Mouse (Mus musculus): Measurements from ENCODE around the gene Adamtsl1. TPM values are rescaled to one million over a fixed set of nuclear protein-coding genes. Genes with fewer than 3 reads are reported as not detected.

Gene Adamtsl1
- polyA plus RNA-seq, 1 experiment from 2014 or later, result 14.2 TPM

GRCm38 (mm10) chr4:86413388-86413787 is 899.4 kb downstream of the Adamtsl1 start:
- H3K4me3 ChIP-seq (ENCODE audit: low read depth, low read length), result no peak overlapping the region
- H3K27me3 ChIP-seq (ENCODE audit: insufficient read depth, low read length), result no peaks in the 10 kb centered on the region
- H3K9ac ChIP-seq, result no peak overlapping the region
- no peak for DNase-seq
- H3K9me3 ChIP-seq (ENCODE audit: low read depth, low read length), result no peaks in the 10 kb centered on the region
- no peaks in the 10 kb centered on the region for H3K36me3 ChIP-seq (ENCODE audit: insufficient read depth)
- H3K4me2 ChIP-seq, result no peak overlapping the region
- ATAC-seq (ENCODE audit: insufficient read depth), result no peak
- WGBS, result 65% methylated on average over 3 of the region's 3 CpGs
- no peak for TF ChIP-seq CTCF (IDR thresholded peaks at IDR 0.05; ENCODE audit: low read depth)
- no peaks in the 10 kb centered on the region for H3K4me1 ChIP-seq (ENCODE audit: insufficient read depth)
- no peak overlapping the region for H3K27ac ChIP-seq (ENCODE audit: low read depth)

GRCm38 (mm10) chr4:86416401-86417025 is 902.5 kb downstream of the Adamtsl1 start:
- H3K4me2 ChIP-seq, result no peak overlapping the region
- no peak overlapping the region for H3K9ac ChIP-seq
- no peaks in the 10 kb centered on the region for H3K9me3 ChIP-seq (ENCODE audit: low read depth, low read length)
- H3K4me3 ChIP-seq (ENCODE audit: low read depth, low read length), result no peak overlapping the region
- no peaks in the 10 kb centered on the region for H3K36me3 ChIP-seq (ENCODE audit: insufficient read depth)
- H3K4me1 ChIP-seq (ENCODE audit: insufficient read depth), result no peaks in the 10 kb centered on the region
- ATAC-seq (ENCODE audit: insufficient read depth), result no peak
- no peak for DNase-seq
- TF ChIP-seq CTCF (IDR thresholded peaks at IDR 0.05; ENCODE audit: low read depth), result no peak
- no peaks in the 10 kb centered on the region for H3K27me3 ChIP-seq (ENCODE audit: insufficient read depth, low read length)
- no peak overlapping the region for H3K27ac ChIP-seq (ENCODE audit: low read depth)
- 36% methylated on average over 15 of the region's 15 CpGs for WGBS

DNA sequence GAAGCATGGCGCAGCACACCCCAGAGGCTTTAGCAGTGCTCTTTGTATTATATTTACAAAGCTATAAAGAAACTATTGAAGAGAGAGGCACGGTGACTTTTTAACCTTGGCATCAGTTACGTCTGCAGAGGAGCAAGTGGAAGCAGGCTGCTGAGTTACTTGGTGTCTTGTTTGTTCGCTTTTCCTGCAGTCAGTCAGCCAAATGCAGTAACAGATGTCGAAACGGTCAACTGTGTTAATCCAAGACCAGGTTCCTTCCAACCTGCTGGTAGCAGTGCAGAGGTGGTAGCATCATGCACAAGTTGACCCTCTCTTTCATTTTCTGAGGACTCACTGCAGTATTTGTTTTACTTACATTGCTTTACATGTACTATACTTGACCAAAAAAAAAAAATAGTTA is 908.6 kb downstream of the Adamtsl1 start:
- no peak for TF ChIP-seq CTCF (IDR thresholded peaks at IDR 0.05; ENCODE audit: low read depth)
- Histone ChIP-seq H3K4me1 (ENCODE audit: insufficient read depth) (no peaks in the 10 kb centered on the region), H3K27me3 (ENCODE audit: insufficient read depth, low read length) (no peaks in the 10 kb centered on the region), H3K9ac (no peak overlapping the region), H3K4me2 (no peak overlapping the region), H3K9me3 (ENCODE audit: low read depth, low read length) (no peaks in the 10 kb centered on the region), H3K27ac (ENCODE audit: low read depth) (no peak overlapping the region), H3K4me3 (ENCODE audit: low read depth, low read length) (no peak overlapping the region), H3K36me3 (ENCODE audit: insufficient read depth) (no peaks in the 10 kb centered on the region)
- DNase-seq, result no peak
- 69% methylated on average over 6 of the region's 6 CpGs for WGBS
- no peak for ATAC-seq (ENCODE audit: insufficient read depth)

- no peak for TF ChIP-seq CTCF (IDR thresholded peaks at IDR 0.05; ENCODE audit: low read depth)
- no peak overlapping the region for H3K27ac ChIP-seq (ENCODE audit: low read depth)
- H3K4me1 ChIP-seq (ENCODE audit: insufficient read depth), result no peaks in the 10 kb centered on the region
- ATAC-seq (ENCODE audit: insufficient read depth) (peak; percentile 44; the same call in 1 of the 2 replicates), DNase-seq (peak; percentile 68)
- no peaks in the 10 kb centered on the region for H3K36me3 ChIP-seq (ENCODE audit: insufficient read depth)
- no peak overlapping the region for H3K4me3 ChIP-seq (ENCODE audit: low read depth, low read length)
- no peak overlapping the region for H3K9ac ChIP-seq
- 48% methylated on average over 7 of the region's 7 CpGs for WGBS
- H3K27me3 ChIP-seq (ENCODE audit: insufficient read depth, low read length), result no peaks in the 10 kb centered on the region
- H3K9me3 ChIP-seq (ENCODE audit: low read depth, low read length), result no peaks in the 10 kb centered on the region
- H3K4me2 ChIP-seq, result 0 out of 2 replicates have a peak overlapping the region, but pooled peaks have one; percentile 3
Measured at GRCm38 (mm10) chr4:86425581-86425980, 911.6 kb downstream of the Adamtsl1 start.

GRCm38 (mm10) chr4:86426549-86426948 is 912.6 kb downstream of the Adamtsl1 start:
- Histone ChIP-seq H3K9ac (no peak overlapping the region), H3K4me3 (ENCODE audit: low read depth, low read length) (no peak overlapping the region), H3K4me2 (no peak overlapping the region), H3K4me1 (ENCODE audit: insufficient read depth) (no peaks in the 10 kb centered on the region), H3K27ac (ENCODE audit: low read depth) (no peak overlapping the region), H3K27me3 (ENCODE audit: insufficient read depth, low read length) (no peaks in the 10 kb centered on the region), H3K36me3 (ENCODE audit: insufficient read depth) (no peaks in the 10 kb centered on the region), H3K9me3 (ENCODE audit: low read depth, low read length) (no peaks in the 10 kb centered on the region)
- ATAC-seq (ENCODE audit: insufficient read depth) (no peak), DNase-seq (no peak)
- 86% methylated on average over 11 of the region's 11 CpGs for WGBS
- TF ChIP-seq CTCF (IDR thresholded peaks at IDR 0.05; ENCODE audit: low read depth), result no peak

- H3K4me3 ChIP-seq (ENCODE audit: low read depth, low read length), result no peak overlapping the region
- H3K36me3 ChIP-seq (ENCODE audit: insufficient read depth), result no peaks in the 10 kb centered on the region
- WGBS, result 61% methylated on average over 5 of the region's 5 CpGs
- no peak overlapping the region for H3K27ac ChIP-seq (ENCODE audit: low read depth)
- no peak overlapping the region for H3K4me2 ChIP-seq
- no peaks in the 10 kb centered on the region for H3K9me3 ChIP-seq (ENCODE audit: low read depth, low read length)
- H3K9ac ChIP-seq, result no peak overlapping the region
- TF ChIP-seq CTCF (IDR thresholded peaks at IDR 0.05; ENCODE audit: low read depth), result no peak
- ATAC-seq (ENCODE audit: insufficient read depth), result no peak
- no peaks in the 10 kb centered on the region for H3K27me3 ChIP-seq (ENCODE audit: insufficient read depth, low read length)
- no peak for DNase-seq
- no peaks in the 10 kb centered on the region for H3K4me1 ChIP-seq (ENCODE audit: insufficient read depth)
Measured at GRCm38 (mm10) chr4:86427312-86427711, 913.3 kb downstream of the Adamtsl1 start.

DNA sequence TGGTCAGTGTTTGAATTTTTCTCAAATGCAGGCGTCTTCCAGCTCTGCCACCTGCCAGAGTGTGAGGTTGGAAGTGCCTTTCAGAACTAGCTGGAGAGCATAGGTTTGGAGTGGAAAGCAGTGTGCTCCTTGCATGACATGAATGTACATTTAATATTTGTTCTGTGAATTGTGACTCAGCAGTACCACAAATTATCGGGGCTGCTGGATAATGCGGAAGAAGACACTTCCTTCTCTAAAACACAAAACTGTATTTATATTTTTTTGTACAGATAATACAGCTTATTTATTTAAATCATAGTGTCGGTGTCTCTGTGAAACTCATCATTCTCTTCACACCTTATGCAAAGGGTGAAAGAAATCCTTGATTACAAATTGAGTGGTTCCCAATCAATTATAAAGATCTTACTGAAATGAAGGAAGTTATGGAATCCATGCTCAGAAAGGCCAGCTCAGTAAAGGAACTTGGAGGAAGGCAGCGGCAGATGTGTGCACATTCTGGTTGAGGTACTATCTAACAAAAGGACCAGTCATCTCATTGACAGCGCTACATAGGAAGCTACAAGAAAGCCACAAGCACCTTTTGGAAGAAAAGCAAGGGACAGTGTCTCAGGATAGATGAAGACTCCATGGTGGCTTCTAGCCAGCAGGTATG is 914.2 kb downstream of the Adamtsl1 start:
- 70% methylated on average over 6 of the region's 6 CpGs for WGBS

More for the DNA sequence above, 914.2 kb downstream of the Adamtsl1 start:
- Histone ChIP-seq H3K27me3 (ENCODE audit: insufficient read depth, low read length) (no peaks in the 10 kb centered on the region), H3K9me3 (ENCODE audit: low read depth, low read length) (no peaks in the 10 kb centered on the region), H3K4me3 (ENCODE audit: low read depth, low read length) (no peak overlapping the region), H3K36me3 (ENCODE audit: insufficient read depth) (no peaks in the 10 kb centered on the region), H3K27ac (ENCODE audit: low read depth) (no peak overlapping the region), H3K9ac (no peak overlapping the region), H3K4me2 (no peak overlapping the region), H3K4me1 (ENCODE audit: insufficient read depth) (no peaks in the 10 kb centered on the region)
- DNase-seq (no peak), ATAC-seq (ENCODE audit: insufficient read depth) (no peak)
- no peak for TF ChIP-seq CTCF (IDR thresholded peaks at IDR 0.05; ENCODE audit: low read depth)
